Mouse (Mus musculus) cerebellum, adult (tissue): ENCODE data around the gene Sash1.
"Not testable (repeated sequence)": the region's sequence is repeated elsewhere in the genome, so short reads cannot be mapped to it uniquely, and the experiment has no call there.

Experiments used
- ATAC-seq: cut with Nextera tagmentation; 2 replicates; pipeline ENCODE4 v1.9.2; 2017; ENCODE audit warnings: mild to moderate bottlenecking, moderate library complexity, mixed read lengths; ENCODE audit not compliant: insufficient number of reproducible peaks, low FRiP score, low TSS enrichment

Gene Sash1

GRCm38 (mm10) chr10:8715679-8716284 lies 170.1 kb downstream of the Sash1 start:
- peak; percentile 89 for ATAC-seq

- ATAC-seq: not testable (repeated sequence)
Observed at GRCm38 (mm10) chr10:8696636-8697035, 189.2 kb downstream of the Sash1 start.

GRCm38 (mm10) chr10:8693996-8694500 lies 191.8 kb downstream of the Sash1 start:
- ATAC-seq: no peak

GRCm38 (mm10) chr10:8693561-8693960 lies 192.3 kb downstream of the Sash1 start:
- ATAC-seq: no peak

- ATAC-seq: no peak
Observed at GRCm38 (mm10) chr10:8692531-8692930, 193.3 kb downstream of the Sash1 start.

- ATAC-seq: no peak
Observed at GRCm38 (mm10) chr10:8686219-8686618, 199.7 kb downstream of the Sash1 start.

GRCm38 (mm10) chr10:8685269-8685668 lies 200.6 kb downstream of the Sash1 start:
- ATAC-seq: no peak

GRCm38 (mm10) chr10:8682900-8683299 lies 203.0 kb downstream of the Sash1 start:
- 0 out of 2 replicates have a peak, but pooled peaks have one; percentile 20 for ATAC-seq

GRCm38 (mm10) chr10:8682341-8682740 lies 203.5 kb downstream of the Sash1 start:
- no peak for ATAC-seq

GRCm38 (mm10) chr10:8676722-8677121 lies 209.1 kb downstream of the Sash1 start:
- no peak for ATAC-seq
